Mouse (Mus musculus) lung, adult 2 months (tissue): ENCODE data around the gene Kif2c. TPM values are rescaled to one million over a fixed set of nuclear protein-coding genes. Genes with fewer than 3 reads are reported as not detected.
A peak's percentile ranks its signal among the peaks of the same experiment; 100 is the strongest.
"Not testable (repeated sequence)": the region's sequence is repeated elsewhere in the genome, so short reads cannot be mapped to it uniquely, and the experiment has no call there.

ENCODE experiments used
- DNase-seq: peaks from one replicate; pipeline ENCODE4 v3.0.0; 2022
- H3K4me1 ChIP-seq: fragments of 200-500 bp; 2 replicates; pipeline ENCODE4 v1.6.1; 2011; ENCODE audit warnings: low read length; ENCODE audit not compliant: control insufficient read depth, insufficient read depth
- H3K4me3 ChIP-seq: fragments of 200-500 bp; replicated peaks from 2 replicates; pipeline ENCODE3; 2011; ENCODE audit warnings: low read depth, mild to moderate bottlenecking, control low read depth, low read length; ENCODE audit errors: extremely low read depth
- CTCF ChIP-seq: fragments of 200-500 bp; IDR thresholded peaks from 2 replicates; pipeline ENCODE4 v1.5.1; 2011; ENCODE audit warnings: mild to moderate bottlenecking, low read length, control low read depth; ENCODE audit not compliant: insufficient read depth
- POLR2A ChIP-seq: fragments of 200-500 bp; IDR thresholded peaks from 2 replicates; pipeline ENCODE4 v1.6.1; 2011; ENCODE audit warnings: low read depth, mild to moderate bottlenecking, control low read depth, low read length, borderline replicate concordance; ENCODE audit errors: extremely low read depth
- WGBS: fragments of 180-500 bp; shearing (Covaris S2); methylation state at CpG from one replicate; pipeline ENCODE4 v1.1.7; 2018; 5-methylcytosine and 5-hydroxymethylcytosine counted together
- polyA plus RNA-seq: library from polyadenylated mRNA; depleted of rRNA; stranded (reverse); fragments of >200 nt; gene quantifications from 2 replicates; pipeline ENCODE4 v1.2.3, GENCODE M21; 2012

The Kif2c gene
- polyA plus RNA-seq, 1 experiment: 0.86 TPM

DNA sequence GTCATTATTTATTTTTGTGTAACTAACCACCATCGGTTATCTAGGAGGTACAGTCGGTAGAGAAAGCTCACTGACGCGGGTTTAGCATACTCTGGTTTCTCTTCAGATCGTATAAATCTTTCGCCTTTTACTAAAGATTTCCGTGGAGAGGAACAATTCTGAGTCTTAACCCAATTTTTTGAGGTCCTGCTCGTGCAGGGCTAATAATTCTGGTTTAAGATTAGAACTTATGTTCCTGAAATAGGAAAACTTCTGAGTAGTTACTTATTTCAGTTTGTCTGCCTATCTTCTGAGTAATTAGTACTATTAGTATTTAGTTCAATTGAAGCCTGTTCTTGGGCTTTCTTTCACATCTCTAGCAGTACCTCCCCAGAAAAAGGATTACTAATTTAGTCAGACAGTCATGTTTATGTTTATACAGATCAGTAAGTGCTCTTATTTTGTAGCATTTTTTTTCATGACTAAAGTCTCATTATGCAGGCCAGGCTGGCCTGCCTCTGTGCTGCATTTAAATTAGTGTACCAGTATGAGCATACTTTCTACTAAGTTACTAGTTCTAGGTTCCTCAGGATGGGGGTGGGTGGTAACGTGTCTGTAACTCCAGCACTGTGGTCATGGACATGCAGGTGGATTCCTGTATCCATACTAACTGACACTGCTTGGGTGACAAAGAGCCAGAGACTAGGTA lies 7.6 kb upstream of the Kif2c start:
- TF ChIP-seq POLR2A (peak; percentile 32; the same call in 1 of the 2 replicates), CTCF (no peak)
- Histone ChIP-seq H3K4me3 (peak overlapping the region; percentile 48), H3K4me1 (no peaks in the 10 kb centered on the region; the same call in 1 of the 2 replicates)
- DNase-seq: no peak
- 1% methylated on average over 9 of the region's 9 CpGs for WGBS

DNA sequence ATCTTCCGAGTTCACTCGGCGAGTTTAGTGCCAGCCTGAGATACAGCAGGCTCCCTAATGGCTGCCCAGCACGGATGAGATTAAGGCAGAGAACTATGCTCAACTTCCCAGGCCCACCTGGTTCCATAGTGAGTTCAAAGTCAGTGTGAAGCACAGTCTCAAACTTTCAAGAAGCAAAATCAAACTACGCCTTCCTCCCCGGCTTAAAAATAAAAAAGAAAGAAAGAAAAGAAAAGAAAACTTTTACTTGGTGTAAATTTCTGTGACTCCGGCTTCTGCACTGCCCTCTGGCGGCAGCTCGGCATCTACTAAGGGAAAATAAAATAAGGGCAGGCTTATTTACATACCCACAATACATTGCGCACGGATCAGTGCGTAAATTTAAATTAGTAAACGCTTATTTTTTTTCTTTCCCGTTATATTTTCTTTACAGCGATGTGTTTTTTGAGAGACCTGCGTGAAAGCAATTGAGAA lies 7.0 kb upstream of the Kif2c start:
- peak overlapping the region; percentile 56 for H3K4me3 ChIP-seq
- WGBS: under 1% methylated on average over 16 of the region's 16 CpGs
- no peaks in the 10 kb centered on the region; the same call in 1 of the 2 replicates for H3K4me1 ChIP-seq
- TF ChIP-seq POLR2A (no peak), CTCF (peak; percentile 74)
- peak; percentile 83 for DNase-seq

DNA sequence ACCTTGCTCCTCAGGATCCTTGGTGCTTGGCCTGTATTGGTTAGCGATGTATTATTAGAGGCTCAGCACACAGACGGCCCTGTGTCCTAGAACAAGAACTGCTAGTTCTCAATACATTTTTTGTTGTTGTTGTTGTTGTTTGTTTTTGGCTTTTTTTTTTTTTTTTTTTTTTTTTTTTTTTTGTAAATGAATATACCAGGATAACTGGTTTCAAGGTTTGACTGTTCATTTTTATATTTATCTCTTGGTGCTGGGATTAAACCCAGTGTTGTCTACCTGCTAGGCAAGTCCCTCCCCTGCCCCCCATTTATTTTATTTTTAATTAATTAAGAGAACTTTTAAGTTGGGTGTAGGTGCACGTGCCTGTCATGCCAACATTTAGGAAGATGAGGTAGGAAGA lies 6.5 kb upstream of the Kif2c start:
- TF ChIP-seq CTCF (no peak), POLR2A (no peak)
- DNase-seq: no peak
- Histone ChIP-seq H3K4me1 (no peaks in the 10 kb centered on the region; the same call in 1 of the 2 replicates), H3K4me3 (peak overlapping the region; percentile 56)
- WGBS: 47% methylated on average over 3 of the region's 3 CpGs

DNA sequence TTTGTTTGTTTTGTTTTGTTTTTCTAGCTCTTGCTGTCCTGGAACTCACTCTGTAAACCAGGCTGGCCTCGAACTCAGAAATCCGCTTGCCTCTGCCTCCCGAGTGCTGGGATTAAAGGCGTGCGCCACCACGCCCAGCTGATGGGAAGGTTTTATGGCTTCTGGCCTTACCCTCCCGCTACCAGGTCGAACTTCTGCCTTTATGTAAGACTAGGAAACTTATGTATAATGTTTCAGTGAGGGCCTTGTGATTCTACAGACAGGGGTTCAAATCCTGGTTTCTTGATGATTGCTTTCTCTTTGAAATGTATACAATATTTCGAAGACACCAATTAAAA lies 289 bp upstream of the Kif2c start:
- not testable (repeated sequence) for DNase-seq
- WGBS: 13% methylated on average over 9 of the region's 9 CpGs

DNA sequence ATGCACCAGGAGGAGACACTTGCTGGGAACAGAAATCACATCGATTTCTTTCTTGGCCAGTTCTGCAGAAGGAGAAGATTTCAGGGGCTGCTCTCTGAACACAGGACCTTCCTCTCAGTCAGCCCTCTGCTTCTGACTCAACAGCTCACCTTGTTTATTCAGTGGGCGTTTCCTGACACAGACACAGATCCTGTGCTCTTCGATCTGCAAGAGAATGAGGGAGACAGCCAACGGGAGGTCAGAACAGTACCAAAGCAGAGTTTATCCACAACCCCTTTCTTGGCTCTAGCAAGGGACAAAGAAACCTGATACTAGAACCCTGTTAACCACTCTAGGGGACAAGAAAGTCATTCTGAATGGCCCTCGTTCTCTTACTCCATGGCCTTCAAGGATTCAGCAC lies 12.5 kb downstream of the Kif2c start:
- no peak for TF ChIP-seq CTCF
- no peak for TF ChIP-seq POLR2A
- DNase-seq: no peak
- WGBS: 77% methylated on average over 5 of the region's 5 CpGs

More for the DNA sequence above, 289 bp upstream of the Kif2c start:
- peak overlapping the region; percentile 79 for H3K4me3 ChIP-seq
- H3K4me1 ChIP-seq: not testable (repeated sequence)

DNA sequence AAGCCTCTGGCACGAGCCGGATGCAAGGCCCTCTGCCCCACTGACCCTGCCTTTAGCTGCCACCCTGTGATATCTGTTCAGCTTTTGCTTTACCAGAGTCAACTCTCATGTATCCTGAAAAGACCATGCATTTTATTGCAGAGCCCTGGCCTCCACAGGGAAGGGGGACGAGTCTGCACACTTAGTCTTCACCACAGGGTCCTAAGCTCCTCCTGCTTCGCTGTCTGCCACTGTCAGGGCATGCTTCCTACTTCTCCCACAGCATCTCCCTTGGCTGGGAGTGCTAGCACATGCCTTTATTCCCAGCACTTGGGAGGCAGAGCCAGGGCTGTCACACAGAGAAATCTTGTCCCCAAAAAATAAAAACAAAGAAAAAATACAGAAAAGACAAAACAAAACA lies 21.3 kb downstream of the Kif2c start:
- Histone ChIP-seq H3K4me1 (no peaks in the 10 kb centered on the region), H3K4me3 (no peak overlapping the region)
- DNase-seq: no peak
- TF ChIP-seq CTCF (no peak), POLR2A (no peak)
- WGBS: 82% methylated on average over 4 of the region's 4 CpGs

More for the DNA sequence above, 12.5 kb downstream of the Kif2c start:
- no peak overlapping the region for H3K4me3 ChIP-seq
- no peaks in the 10 kb centered on the region for H3K4me1 ChIP-seq

DNA sequence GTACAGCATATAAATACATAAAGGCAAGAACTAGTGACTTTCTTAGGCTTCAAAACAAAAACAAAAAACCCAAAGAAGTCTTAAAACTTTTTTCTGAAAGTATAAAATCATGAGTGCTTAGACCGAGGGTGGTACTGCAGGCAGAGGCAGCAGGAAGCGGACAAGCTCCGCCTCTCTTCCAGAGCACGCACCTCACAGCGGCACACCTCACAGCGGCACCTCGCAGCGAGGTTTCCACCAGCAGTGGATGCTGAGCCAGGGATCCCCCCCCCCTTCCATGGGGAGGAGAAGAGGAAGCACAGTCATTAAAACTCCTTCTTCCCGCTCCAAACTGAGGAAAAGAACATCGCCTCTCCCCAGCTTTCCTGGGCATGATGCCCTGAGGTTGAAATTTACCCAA lies 22.8 kb downstream of the Kif2c start:
- Histone ChIP-seq H3K4me1 (0 out of 2 replicates have a peak, but pooled peaks cover 2% of the 10 kb centered on the region), H3K4me3 (no peak overlapping the region)
- WGBS: 68% methylated on average over 10 of the region's 10 CpGs
- DNase-seq: no peak
- TF ChIP-seq POLR2A (no peak), CTCF (no peak)

DNA sequence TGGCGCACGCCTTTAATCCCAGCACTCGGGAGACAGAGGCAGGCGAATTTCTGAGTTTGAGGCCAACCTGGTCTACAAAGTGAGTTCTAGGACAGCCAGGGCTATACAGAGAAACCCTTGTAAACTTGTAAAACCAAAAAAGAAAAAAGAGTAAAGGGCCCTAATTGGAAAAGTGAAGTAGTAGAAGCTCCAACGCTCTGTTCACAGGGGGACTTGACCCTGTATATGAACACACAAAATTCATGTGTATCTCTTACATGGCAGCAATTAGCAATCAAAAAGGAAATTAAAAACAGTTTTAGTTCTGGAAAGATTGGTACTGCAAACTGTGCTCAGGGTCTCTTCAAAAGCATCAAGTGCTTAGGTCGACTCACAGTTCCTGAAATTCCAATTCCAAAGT lies 26.1 kb downstream of the Kif2c start:
- 20% methylated on average over 6 of the region's 6 CpGs for WGBS
- Histone ChIP-seq H3K4me1 (0 out of 2 replicates have a peak, but pooled peaks cover 4% of the 10 kb centered on the region), H3K4me3 (no peak overlapping the region)
- DNase-seq: no peak
- no peak for TF ChIP-seq CTCF
- no peak for TF ChIP-seq POLR2A

DNA sequence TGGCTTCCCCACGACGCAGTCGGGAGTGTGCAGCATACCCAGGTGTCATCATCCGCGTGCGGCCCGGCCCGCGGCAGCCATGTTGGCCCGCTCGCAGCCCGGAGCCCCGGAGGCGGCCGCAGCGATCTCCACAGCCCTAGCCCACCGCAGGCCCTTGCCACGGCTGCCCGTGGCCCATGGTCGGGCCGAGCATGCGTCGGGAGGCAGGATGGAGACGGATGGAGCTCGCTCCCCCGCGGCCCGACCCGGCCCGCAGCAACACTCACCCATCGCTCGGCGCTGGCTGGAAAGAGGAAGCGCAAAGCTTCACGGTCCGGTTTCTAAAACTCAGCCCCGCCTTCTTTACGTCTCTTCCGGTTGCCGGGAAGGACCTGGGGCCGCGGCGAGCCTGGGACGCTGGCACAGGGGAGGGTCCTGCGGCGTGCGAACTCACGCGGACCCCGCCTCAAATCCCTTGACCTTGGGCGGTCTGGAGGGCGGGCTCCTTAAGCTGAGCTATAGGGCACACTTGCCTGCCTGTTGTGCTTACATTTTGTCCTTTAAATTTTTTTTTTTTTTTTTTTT lies 26.6 kb downstream of the Kif2c start, which contains the start of gene Rps8:
TSS of gene Rps8 (minus strand) at position 452 of the 564 bp plus-strand sequence.
- peak; percentile 86 for DNase-seq
- under 1% methylated on average over 52 of the region's 52 CpGs for WGBS
- Histone ChIP-seq H3K4me1 (0 out of 2 replicates have a peak, but pooled peaks cover 4% of the 10 kb centered on the region), H3K4me3 (peak within 1 kb of the TSS; percentile 82)
- TF ChIP-seq POLR2A (peak; percentile 93), CTCF (no peak)
